Mouse (Mus musculus) urinary bladder, postnatal 10 days (tissue): ENCODE results near the gene Sirpb1a.
"Not testable (repeated sequence)": the region's sequence is repeated elsewhere in the genome, so short reads cannot be mapped to it uniquely, and the experiment has no call there.

Experiments
- DNase-seq: peaks from one replicate; pipeline ENCODE4 v3.0.0; 2022; ENCODE audit warnings: low spot score

Sirpb1a gene

DNA sequence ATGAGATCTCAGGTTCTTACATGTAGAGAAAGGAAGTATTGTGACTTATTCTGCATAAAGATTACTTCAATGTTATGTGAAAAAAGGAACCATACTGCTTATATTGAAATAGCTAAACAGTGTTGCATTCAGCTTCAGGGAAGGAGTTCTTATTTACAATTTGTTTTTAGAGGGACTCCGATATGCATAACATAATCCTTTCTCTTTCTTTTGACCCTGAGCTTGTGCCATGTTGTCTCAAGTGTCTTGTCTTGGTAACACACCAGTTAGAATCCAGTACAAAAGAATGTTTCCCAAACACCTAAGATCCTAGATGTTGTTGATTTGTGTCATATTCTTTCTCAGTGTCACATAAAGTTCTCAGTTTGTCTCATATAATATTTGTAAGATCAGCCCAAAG, at the start of gene Sirpb1a:
TSS of gene Sirpb1a (minus strand) at position 74 of the 400 bp plus-strand sequence.
- DNase-seq = not testable (repeated sequence)

GRCm38 (mm10) chr3:15474831-15475230, 48.5 kb upstream of the Sirpb1a start:
- DNase-seq = not testable (repeated sequence)

GRCm38 (mm10) chr3:15470158-15470557, 43.8 kb upstream of the Sirpb1a start:
- not testable (repeated sequence) for DNase-seq

GRCm38 (mm10) chr3:15443936-15444335, 17.6 kb upstream of the Sirpb1a start:
- not testable (repeated sequence) for DNase-seq

DNA sequence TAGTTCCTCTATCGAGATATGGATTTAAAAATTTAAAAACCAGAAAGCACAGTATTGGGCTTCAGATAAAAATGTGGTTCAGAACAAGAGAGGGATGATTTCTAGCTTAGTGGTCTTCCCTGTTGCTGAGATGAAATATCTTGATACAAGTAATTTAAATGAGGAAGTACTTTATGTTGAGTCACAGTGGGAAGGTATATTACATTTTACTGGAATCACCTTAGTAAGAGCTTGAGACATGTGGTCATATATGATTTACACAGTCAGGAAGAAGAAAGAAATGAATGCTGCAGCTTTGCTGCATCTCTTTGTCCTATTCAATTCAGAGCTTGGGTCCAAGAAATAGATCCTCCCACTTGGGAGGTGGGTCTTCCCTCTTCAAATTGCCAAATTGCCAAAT, 13.5 kb upstream of the Sirpb1a start:
- not testable (repeated sequence) for DNase-seq

DNA sequence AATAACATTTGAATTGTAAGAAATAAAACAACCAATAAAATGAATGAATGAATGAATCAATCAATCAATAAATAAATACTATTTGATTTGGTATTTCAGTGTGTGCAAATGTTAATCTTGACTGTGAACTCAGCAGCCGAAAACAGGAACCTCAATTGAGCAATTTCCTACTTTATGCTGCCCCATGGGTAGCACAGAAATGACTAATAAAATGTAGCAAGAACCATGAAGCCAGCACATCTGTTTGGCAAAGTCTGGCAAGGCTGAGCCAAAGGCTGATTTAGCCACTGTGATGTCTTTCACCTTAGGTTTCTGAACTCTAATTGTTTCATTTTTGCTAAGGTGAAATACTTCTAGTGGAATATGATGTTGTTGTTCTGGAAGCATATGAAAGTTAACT, 1.6 kb upstream of the Sirpb1a start:
- no peak for DNase-seq

- not testable (repeated sequence) for DNase-seq
Measured at GRCm38 (mm10) chr3:15355690-15356089, 70.6 kb downstream of the Sirpb1a start.

DNA sequence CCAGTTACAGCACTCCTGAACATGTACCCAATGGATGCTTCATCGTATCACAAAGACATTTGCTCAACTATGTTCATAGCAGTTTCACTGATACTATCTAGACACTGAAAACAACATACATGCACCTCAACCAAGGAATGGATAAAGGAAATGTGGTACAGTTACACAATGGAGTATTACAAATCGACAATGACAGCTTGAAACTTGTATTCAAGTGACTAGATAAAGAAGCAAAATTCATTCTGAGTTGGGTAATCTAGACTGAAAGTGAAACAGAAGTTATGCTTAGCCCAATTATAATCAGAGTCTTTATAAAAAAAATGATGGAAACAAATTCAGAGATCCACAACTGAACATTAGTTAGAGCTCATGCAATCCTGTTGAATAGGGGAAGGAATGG, 76.0 kb downstream of the Sirpb1a start:
- DNase-seq = not testable (repeated sequence)

DNA sequence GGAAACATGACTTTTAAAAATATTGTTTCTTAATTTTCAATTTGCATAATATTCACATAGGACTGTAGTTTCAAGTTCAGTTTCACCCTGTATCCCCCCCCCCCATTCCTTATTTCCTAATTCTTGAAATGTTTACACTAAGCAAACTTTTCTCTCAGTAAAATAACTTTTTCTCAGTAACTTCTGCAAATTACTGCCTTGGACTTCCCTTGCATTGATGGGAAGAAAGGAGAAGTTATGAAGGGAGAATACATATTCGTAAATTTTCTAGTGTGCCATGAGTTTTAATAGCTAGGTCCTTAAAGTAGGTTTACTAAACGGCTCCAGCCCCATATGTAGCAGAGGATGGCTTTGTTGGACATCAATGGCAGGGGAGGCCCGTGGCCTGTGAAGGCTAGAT, 80.7 kb downstream of the Sirpb1a start:
- not testable (repeated sequence) for DNase-seq

DNA sequence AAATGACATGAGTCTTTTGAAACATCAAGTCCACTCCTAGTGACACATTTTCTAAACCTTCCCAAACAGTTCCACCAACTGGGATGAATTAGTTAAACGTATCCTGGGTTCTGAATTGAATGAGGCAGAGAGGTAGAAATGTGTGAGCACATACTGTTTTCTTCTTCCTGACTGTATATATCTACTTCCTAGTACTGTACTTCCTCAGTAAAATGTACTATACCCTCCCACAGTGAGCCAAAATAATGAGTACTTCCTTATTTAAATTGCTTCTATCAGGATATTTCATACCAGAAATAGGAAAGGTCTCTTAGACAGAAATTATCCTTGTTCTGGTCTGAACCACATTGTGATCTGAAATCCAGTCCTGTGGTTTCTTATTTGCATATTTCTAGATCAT, 86.0 kb downstream of the Sirpb1a start:
- no peak for DNase-seq

DNA sequence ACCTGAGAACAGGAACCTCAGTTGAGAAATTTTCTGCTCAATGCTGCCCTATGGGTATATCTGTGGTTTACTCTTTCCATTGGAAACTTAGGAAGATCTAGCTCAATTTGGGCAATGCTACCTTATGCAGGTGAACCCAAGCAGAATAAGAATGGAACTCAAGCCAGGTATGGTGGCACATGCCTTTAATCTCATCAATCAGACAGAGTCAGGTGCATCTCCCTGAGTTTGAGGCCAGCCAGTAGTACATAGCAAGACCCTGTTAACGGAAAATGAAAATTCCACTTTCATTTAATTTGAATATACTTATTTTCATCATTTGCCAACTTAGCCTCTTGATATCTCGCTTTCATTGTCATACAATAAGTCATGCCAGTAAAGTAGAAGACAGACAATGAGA, 92.1 kb downstream of the Sirpb1a start:
- no peak for DNase-seq

GRCm38 (mm10) chr3:15332063-15332462, 94.3 kb downstream of the Sirpb1a start, which contains the start of gene Gm9733:
Gm9733 (minus strand) TSS chr3:15332302.
- DNase-seq = no peak

GRCm38 (mm10) chr3:15331545-15331944, 94.8 kb downstream of the Sirpb1a start:
- DNase-seq = no peak

DNA sequence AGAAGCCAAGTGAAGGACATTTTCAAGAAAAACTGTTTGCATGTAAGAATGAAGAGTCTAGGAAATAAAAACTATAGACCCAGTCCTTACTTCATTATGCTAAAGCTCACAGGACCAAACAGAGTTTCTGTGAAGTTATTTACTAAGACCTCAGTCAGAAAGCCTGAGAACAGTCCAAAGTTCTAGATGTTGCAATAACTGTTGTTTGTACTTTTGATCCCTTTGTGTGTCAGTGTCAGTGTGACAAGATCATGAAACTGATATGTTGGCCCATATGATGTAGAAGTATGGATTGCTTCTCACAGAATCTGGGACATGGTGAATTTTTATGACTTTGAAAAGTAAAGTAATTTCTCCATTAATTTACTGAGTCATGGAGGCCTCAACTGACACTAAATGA, 96.8 kb downstream of the Sirpb1a start:
- DNase-seq = no peak
